Mouse (Mus musculus) limb, embryonic 12.5 days (tissue): Measurements from ENCODE around the gene a. TPM values are rescaled to one million over a fixed set of nuclear protein-coding genes. Genes with fewer than 3 reads are reported as not detected.
A peak's percentile ranks its signal among the peaks of the same experiment; 100 is the strongest.
"Not testable (repeated sequence)": the region's sequence is repeated elsewhere in the genome, so short reads cannot be mapped to it uniquely, and the experiment has no call there.

Source experiments
- ATAC-seq: fragments of 200-750 bp; cut with Nextera tagmentation; 2 replicates; pipeline ENCODE4 v1.8.0; 2017; ENCODE audit warnings: low read depth, moderate TSS enrichment; ENCODE audit not compliant: insufficient number of reproducible peaks, insufficient read depth, low FRiP score, low TSS enrichment
- H3K27ac ChIP-seq: fragments of 300-500 bp; sonication (generic); 2 replicates; pipeline ENCODE4 v1.5.1; 2016; ENCODE audit warnings: mild to moderate bottlenecking, moderate library complexity
- H3K27me3 ChIP-seq: fragments of 300-500 bp; sonication (generic); 2 replicates; pipeline ENCODE4 v1.6.1; 2016; ENCODE audit warnings: mild to moderate bottlenecking, moderate library complexity
- H3K36me3 ChIP-seq: fragments of 300-500 bp; sonication (generic); 2 replicates; pipeline ENCODE4 v1.6.1; 2016; ENCODE audit warnings: mild to moderate bottlenecking, moderate library complexity
- H3K4me1 ChIP-seq: fragments of 300-500 bp; sonication (generic); replicated peaks from 2 replicates; pipeline ENCODE4 v1.6.1; 2016
- H3K4me2 ChIP-seq: fragments of 300-500 bp; sonication (generic); 2 replicates; pipeline ENCODE4 v1.6.1; 2016; ENCODE audit warnings: mild to moderate bottlenecking, moderate library complexity
- H3K4me3 ChIP-seq: fragments of 300-500 bp; sonication (generic); replicated peaks from 2 replicates; pipeline ENCODE4 v1.5.1; 2016; ENCODE audit warnings: mild to moderate bottlenecking
- H3K9ac ChIP-seq: fragments of 300-500 bp; sonication (generic); replicated peaks from 2 replicates; pipeline ENCODE4 v1.6.1; 2016; ENCODE audit warnings: mild to moderate bottlenecking, moderate library complexity
- H3K9me3 ChIP-seq: fragments of 300-500 bp; sonication (generic); 2 replicates; pipeline ENCODE4 v1.6.1; 2016; ENCODE audit warnings: mild to moderate bottlenecking, moderate library complexity
- WGBS: fragments of 180-500 bp; shearing (Covaris S2); methylation state at CpG from one replicate; pipeline ENCODE4 v1.1.7; 2016; 5-methylcytosine and 5-hydroxymethylcytosine counted together
- polyA plus RNA-seq: library from polyadenylated mRNA; unstranded; fragments of >200 nt; fragmentation: Nextera tagmentation; extraction: Ambion mirVana; gene quantifications from 2 replicates; pipeline ENCODE4 v1.2.1, GENCODE M21; 2016

a gene
- polyA plus RNA-seq, 1 experiment from 2014 or later, result 10.9 TPM

DNA sequence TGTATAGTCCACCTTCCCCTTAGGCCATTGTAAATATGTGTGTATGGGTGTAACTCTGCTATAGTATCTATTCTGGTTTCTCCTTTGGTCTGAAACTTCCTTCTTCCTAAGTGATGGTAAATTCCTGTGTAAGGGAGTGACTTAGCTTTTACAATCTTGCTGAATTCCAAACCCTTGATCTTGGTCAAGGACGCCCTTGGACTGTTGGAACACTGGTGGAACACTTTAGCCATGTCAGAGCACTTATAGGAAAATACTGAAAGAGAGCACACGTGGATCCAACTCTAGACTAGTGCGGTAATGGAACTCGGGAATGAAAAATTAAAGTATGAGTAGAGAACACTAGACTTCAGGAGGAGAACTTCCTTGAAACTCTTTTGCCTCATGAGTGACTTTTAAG is 108.2 kb downstream of the a start:
- H3K27me3 ChIP-seq, H3K27ac ChIP-seq, H3K36me3 ChIP-seq, H3K9ac ChIP-seq, H3K4me3 ChIP-seq, H3K9me3 ChIP-seq, H3K4me2 ChIP-seq, ATAC-seq, H3K4me1 ChIP-seq: not testable (repeated sequence)
- WGBS, result 78% methylated on average over 4 of the region's 4 CpGs

GRCm38 (mm10) chr2:154902111-154902510 is 110.9 kb downstream of the a start:
- H3K4me2 ChIP-seq, result no peak overlapping the region
- H3K4me3 ChIP-seq, result no peak overlapping the region
- WGBS, result 83% methylated on average over 3 of the region's 3 CpGs
- no peak overlapping the region for H3K9ac ChIP-seq
- H3K4me1 ChIP-seq, result no peaks in the 10 kb centered on the region
- ATAC-seq, result no peak
- no peak overlapping the region for H3K27ac ChIP-seq
- no peaks in the 10 kb centered on the region for H3K36me3 ChIP-seq
- peaks cover 4% of the 10 kb centered on the region; the same call in 1 of the 2 replicates for H3K27me3 ChIP-seq
- no peaks in the 10 kb centered on the region for H3K9me3 ChIP-seq

GRCm38 (mm10) chr2:154905796-154906195 is 114.6 kb downstream of the a start:
- 53% methylated on average over 2 of the region's 2 CpGs for WGBS
- Histone ChIP-seq H3K4me1 (no peaks in the 10 kb centered on the region), H3K4me2 (no peak overlapping the region), H3K9ac (no peak overlapping the region), H3K4me3 (no peak overlapping the region), H3K27me3 (peaks cover 4% of the 10 kb centered on the region; the same call in 1 of the 2 replicates), H3K27ac (no peak overlapping the region), H3K36me3 (no peaks in the 10 kb centered on the region), H3K9me3 (no peaks in the 10 kb centered on the region)
- no peak for ATAC-seq

DNA sequence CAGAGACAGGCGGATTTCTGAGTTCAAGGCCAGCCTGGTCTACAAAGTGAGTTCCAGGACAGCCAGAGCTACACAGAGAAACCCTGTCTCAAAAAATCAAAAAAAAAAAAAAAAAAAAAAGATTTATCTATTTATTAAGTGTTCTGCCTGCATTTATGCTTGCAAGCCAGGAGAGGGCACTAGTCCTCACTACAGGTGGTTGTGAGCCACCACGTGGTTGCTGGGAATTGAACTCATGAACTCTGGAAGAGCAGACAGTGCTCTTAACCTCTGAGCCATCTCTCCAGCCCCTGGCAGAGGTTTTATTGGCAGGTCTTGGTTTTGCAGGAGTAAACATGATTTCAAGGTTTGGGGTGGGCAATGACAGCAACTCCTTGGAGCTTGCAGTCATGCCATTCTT is 117.0 kb downstream of the a start:
- H3K4me3 ChIP-seq, H3K36me3 ChIP-seq, ATAC-seq, H3K4me1 ChIP-seq, H3K27ac ChIP-seq, H3K4me2 ChIP-seq, H3K9ac ChIP-seq, H3K27me3 ChIP-seq, H3K9me3 ChIP-seq: not testable (repeated sequence)
- WGBS, result 31% methylated on average over 2 of the region's 2 CpGs

GRCm38 (mm10) chr2:154909789-154910188 is 118.6 kb downstream of the a start:
- H3K27ac ChIP-seq, result no peak overlapping the region
- H3K4me2 ChIP-seq, result no peak overlapping the region
- peaks cover 7% of the 10 kb centered on the region for H3K27me3 ChIP-seq
- H3K9ac ChIP-seq, result no peak overlapping the region
- 82% methylated on average over 6 of the region's 6 CpGs for WGBS
- no peaks in the 10 kb centered on the region for H3K36me3 ChIP-seq
- H3K9me3 ChIP-seq, result no peaks in the 10 kb centered on the region
- H3K4me3 ChIP-seq, result no peak overlapping the region
- no peak for ATAC-seq
- H3K4me1 ChIP-seq, result no peaks in the 10 kb centered on the region

GRCm38 (mm10) chr2:154915922-154916541 is 124.8 kb downstream of the a start:
- Histone ChIP-seq H3K9ac (no peak overlapping the region), H3K4me2 (peak overlapping the region; percentile 27), H3K4me3 (no peak overlapping the region), H3K9me3 (no peaks in the 10 kb centered on the region), H3K36me3 (no peaks in the 10 kb centered on the region), H3K27me3 (peaks cover 14% of the 10 kb centered on the region), H3K4me1 (peaks cover 18% of the 10 kb centered on the region), H3K27ac (peak overlapping the region; percentile 23; the same call in 1 of the 2 replicates)
- 21% methylated on average over 12 of the region's 12 CpGs for WGBS
- no peak for ATAC-seq

DNA sequence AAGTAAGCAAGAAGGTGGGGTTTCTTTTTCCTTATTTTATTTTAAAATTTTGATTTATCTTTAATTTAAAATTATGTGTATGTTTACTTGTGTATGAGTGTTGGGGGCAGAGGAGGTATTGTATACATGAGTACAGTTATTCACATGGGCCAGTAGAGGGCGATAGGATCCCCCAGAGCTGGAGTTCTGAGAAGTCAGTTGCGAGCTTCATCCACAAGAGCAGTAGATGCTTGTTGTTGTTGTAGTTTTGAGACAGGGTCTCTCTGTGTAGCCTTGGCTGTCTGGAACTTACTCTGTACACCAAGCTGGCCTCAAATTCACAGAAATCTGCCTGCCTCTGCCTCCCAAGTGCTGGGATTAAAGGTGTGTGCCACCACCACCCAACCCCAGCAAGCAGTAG is 125.3 kb downstream of the a start:
- Histone ChIP-seq H3K27me3 (peaks cover 14% of the 10 kb centered on the region), H3K9ac (no peak overlapping the region), H3K4me1 (peaks cover 18% of the 10 kb centered on the region), H3K9me3 (no peaks in the 10 kb centered on the region), H3K4me3 (no peak overlapping the region), H3K36me3 (no peaks in the 10 kb centered on the region), H3K27ac (no peak overlapping the region), H3K4me2 (no peak overlapping the region)
- WGBS, result 23% methylated on average over 2 of the region's 2 CpGs
- ATAC-seq, result no peak

DNA sequence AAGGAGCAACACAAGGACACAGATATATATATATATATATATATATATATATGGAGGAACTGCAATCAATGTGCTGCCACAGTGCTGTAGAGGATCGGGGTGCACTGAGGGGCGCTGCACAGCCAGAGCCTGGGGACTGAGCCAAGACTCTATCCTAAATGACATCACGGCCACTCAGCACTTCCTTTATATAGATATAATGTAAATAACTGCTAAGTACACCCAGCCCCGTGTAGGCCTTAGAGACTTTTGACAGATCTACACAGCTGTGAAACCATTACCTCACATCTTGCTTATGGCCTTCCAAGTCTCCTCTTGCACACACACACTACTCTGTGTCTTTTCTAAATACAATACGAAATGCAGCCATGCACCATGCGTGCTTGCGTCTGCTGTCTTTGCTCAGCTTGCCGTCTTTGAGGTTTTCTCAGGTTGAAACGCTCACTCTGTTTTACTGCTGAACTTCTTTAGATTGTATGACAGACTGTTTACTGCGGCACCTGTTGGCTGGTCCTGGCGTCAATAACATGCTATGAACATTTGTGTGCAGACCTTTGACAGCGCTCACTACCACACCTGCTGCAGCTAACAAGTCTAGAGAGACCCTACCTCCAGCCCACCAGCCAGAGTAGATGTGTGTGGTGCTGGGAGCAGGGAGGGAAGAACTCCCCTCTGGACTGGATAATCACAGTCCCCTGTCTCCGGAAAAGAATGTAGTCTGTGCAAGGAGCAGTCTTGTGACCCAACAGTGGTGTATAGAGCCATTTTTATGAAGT is 126.9 kb downstream of the a start:
- Histone ChIP-seq H3K9ac (no peak overlapping the region), H3K9me3 (no peaks in the 10 kb centered on the region), H3K27me3 (peaks cover 14% of the 10 kb centered on the region), H3K4me2 (no peak overlapping the region), H3K36me3 (no peaks in the 10 kb centered on the region), H3K4me3 (no peak overlapping the region), H3K4me1 (peaks cover 18% of the 10 kb centered on the region), H3K27ac (no peak overlapping the region)
- ATAC-seq, result 0 out of 2 replicates have a peak, but pooled peaks have one; percentile 52
- WGBS, result 57% methylated on average over 13 of the region's 13 CpGs

DNA sequence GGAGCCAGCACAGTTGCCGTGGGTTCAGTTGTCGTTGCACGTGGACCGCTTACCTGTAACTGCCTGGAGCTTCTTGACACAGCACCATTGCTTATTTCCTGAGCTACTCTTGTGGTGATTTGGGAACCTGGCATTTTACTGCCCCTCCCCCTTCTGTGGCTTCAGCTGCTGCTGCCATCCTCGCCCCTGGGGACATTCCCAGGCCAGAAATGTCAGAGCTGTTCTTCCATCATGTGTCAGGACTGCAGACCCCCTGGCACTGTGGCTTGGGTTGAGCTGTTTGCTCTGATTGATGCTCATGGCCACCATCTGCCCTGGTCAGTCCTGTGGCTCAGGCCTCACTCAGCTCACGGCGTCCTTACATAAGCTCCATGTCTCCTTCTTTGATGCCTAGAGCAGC is 129.7 kb downstream of the a start:
- Histone ChIP-seq H3K9ac (no peak overlapping the region), H3K27me3 (peaks cover 12% of the 10 kb centered on the region), H3K36me3 (no peaks in the 10 kb centered on the region), H3K27ac (no peak overlapping the region), H3K4me3 (no peak overlapping the region), H3K4me1 (peaks cover 26% of the 10 kb centered on the region), H3K4me2 (no peak overlapping the region), H3K9me3 (no peaks in the 10 kb centered on the region)
- 78% methylated on average over 7 of the region's 7 CpGs for WGBS
- ATAC-seq, result no peak

- not testable (repeated sequence) for H3K4me2 ChIP-seq, ATAC-seq, H3K27ac ChIP-seq, H3K9ac ChIP-seq, H3K36me3 ChIP-seq, H3K4me3 ChIP-seq, H3K9me3 ChIP-seq
- WGBS, result no CpG with 5 or more reads among the region's 4 CpGs
- Histone ChIP-seq H3K4me1 (peaks cover 26% of the 10 kb centered on the region), H3K27me3 (peaks cover 12% of the 10 kb centered on the region)
These were observed 130.9 kb downstream of the a start for GRCm38 (mm10) chr2:154922134-154922533.

DNA sequence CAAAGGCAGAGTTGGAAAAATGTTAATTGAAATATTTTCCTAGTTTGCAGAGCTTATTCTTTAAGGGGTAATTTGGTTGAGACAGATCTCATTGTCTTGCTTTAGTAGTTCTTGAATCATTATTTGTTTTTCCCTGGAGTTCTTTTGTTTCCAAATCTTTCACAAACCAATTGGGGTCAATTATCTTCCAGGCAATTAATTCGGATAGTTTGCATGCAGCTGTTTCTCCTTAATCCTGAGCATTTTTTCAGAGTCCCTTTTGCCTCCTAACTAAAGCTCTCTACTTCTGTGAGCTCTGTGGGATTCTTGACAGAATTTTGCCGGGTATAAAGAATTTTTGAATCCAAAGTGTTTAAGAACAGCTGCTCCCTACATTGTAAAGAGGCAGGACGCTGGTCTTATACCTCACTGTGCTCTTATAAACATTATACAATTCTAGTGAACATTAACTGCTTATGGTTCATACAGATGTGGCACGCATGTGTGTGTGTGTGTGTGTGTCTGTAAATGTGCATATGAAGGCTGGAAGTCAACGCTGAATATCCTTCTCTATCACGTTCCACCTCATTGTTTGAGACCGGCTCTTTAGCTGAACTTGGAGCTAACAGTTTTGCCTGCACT is 134.3 kb downstream of the a start:
- Histone ChIP-seq H3K27me3 (peaks cover 10% of the 10 kb centered on the region), H3K27ac (peak overlapping the region; percentile 68), H3K4me1 (peaks cover 25% of the 10 kb centered on the region), H3K4me3 (no peak overlapping the region), H3K36me3 (no peaks in the 10 kb centered on the region), H3K4me2 (peak overlapping the region; percentile 5; the same call in 1 of the 2 replicates), H3K9me3 (no peaks in the 10 kb centered on the region), H3K9ac (no peak overlapping the region)
- WGBS, result 24% methylated on average over 7 of the region's 7 CpGs
- no peak for ATAC-seq
